Mouse (Mus musculus): Measurements from ENCODE around the gene Mta2. TPM values are rescaled to one million over a fixed set of nuclear protein-coding genes. Genes with fewer than 3 reads are reported as not detected.

Gene Mta2
- polyA plus RNA-seq, 1 experiment from 2014 or later: 29.1 TPM

DNA sequence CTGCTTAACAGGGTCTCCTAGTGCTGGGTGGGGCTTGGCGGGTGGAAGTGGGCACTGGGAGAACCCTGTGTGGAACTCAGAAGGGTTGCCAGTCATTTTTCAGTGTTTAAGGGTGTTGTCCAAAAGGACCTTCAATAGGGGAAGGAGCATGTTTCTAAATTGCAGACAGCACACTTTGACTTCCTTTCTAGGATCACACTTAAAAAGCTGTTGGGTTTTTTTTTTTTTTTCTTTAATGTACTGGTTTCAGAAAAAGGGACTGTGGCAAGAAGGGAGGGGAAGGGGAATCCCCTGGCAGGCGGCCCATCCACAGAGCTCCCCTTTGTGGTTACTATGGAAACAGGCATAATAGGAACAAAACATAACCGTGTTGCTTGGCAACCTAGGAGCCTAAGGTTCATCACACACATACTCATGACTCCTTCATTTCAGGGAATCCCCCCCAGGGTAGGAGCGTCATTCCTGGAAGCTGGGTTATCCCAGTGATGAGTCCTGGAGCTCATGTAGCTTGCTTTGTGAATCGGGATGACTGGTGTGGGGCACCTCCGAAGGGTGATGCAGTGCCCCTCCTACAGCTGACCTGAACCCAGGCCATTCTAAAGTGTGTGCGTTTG is 42.7 kb downstream of the Mta2 start:
- peak overlapping the region; percentile 11; the same call in 1 of the 2 replicates for H3K4me2 ChIP-seq (ENCODE audit: low read depth, low read length)
- WGBS: 8% methylated on average over 7 of the region's 7 CpGs
- peaks cover 28% of the 10 kb centered on the region for H3K4me1 ChIP-seq (ENCODE audit: control insufficient read depth, insufficient read depth, low read length)
- H3K27me3 ChIP-seq (ENCODE audit: control insufficient read depth, insufficient read depth, low read length): 0 out of 2 replicates have a peak, but pooled peaks cover 11% of the 10 kb centered on the region
- peak overlapping the region; percentile 35; the same call in 1 of the 2 replicates for H3K27ac ChIP-seq (ENCODE audit: low read depth, low read length)
- peak overlapping the region; percentile 26 for H3K9ac ChIP-seq (replicated peaks; ENCODE audit: low read depth, low read length)
- H3K9me3 ChIP-seq (ENCODE audit: control insufficient read depth, low read length): no peaks in the 10 kb centered on the region
- peaks cover 10% of the 10 kb centered on the region; the same call in 1 of the 2 replicates for H3K36me3 ChIP-seq (ENCODE audit: control insufficient read depth, insufficient read depth, low read length)
- H3K4me3 ChIP-seq (ENCODE audit: low read depth, low read length): no peak overlapping the region
- ATAC-seq (ENCODE audit: low read depth): peak; percentile 73

DNA sequence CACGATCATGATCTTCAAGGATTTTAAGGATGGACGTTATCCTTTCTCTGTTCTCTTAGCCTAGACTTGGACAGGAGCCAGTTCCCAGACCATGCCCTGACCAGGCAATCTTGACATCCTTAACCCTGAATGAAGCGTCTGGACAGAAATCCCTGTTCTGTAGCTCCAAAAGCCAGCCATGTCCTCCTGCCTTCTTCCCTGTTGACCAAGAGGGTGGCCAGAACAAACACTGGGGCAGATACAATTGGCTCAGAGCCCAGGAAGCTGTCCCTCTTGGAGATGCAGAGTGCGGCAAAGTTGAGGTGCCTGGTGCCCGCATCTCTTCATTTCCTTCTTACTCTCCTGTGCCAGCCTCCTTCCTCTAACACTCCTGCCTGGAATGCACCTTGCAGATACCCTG is 44.2 kb downstream of the Mta2 start:
- Histone ChIP-seq H3K9me3 (ENCODE audit: control insufficient read depth, low read length) (no peaks in the 10 kb centered on the region), H3K4me1 (ENCODE audit: control insufficient read depth, insufficient read depth, low read length) (peaks cover 37% of the 10 kb centered on the region), H3K36me3 (ENCODE audit: control insufficient read depth, insufficient read depth, low read length) (no peaks in the 10 kb centered on the region), H3K4me2 (ENCODE audit: low read depth, low read length) (no peak overlapping the region), H3K27ac (ENCODE audit: low read depth, low read length) (no peak overlapping the region), H3K9ac (replicated peaks; ENCODE audit: low read depth, low read length) (no peak overlapping the region), H3K4me3 (ENCODE audit: low read depth, low read length) (no peak overlapping the region), H3K27me3 (ENCODE audit: control insufficient read depth, insufficient read depth, low read length) (0 out of 2 replicates have a peak, but pooled peaks cover 11% of the 10 kb centered on the region)
- WGBS: 59% methylated on average over 5 of the region's 5 CpGs
- ATAC-seq (ENCODE audit: low read depth): no peak

- Histone ChIP-seq H3K27me3 (ENCODE audit: control insufficient read depth, insufficient read depth, low read length) (0 out of 2 replicates have a peak, but pooled peaks cover 11% of the 10 kb centered on the region), H3K4me2 (ENCODE audit: low read depth, low read length) (no peak overlapping the region), H3K9me3 (ENCODE audit: control insufficient read depth, low read length) (no peaks in the 10 kb centered on the region), H3K27ac (ENCODE audit: low read depth, low read length) (no peak overlapping the region), H3K36me3 (ENCODE audit: control insufficient read depth, insufficient read depth, low read length) (no peaks in the 10 kb centered on the region), H3K9ac (replicated peaks; ENCODE audit: low read depth, low read length) (no peak overlapping the region), H3K4me1 (ENCODE audit: control insufficient read depth, insufficient read depth, low read length) (peaks cover 32% of the 10 kb centered on the region), H3K4me3 (ENCODE audit: low read depth, low read length) (no peak overlapping the region)
- ATAC-seq (ENCODE audit: low read depth): no peak
- 50% methylated on average over 2 of the region's 2 CpGs for WGBS
Measured at GRCm38 (mm10) chr19:8987816-8988215, 46.1 kb downstream of the Mta2 start.

DNA sequence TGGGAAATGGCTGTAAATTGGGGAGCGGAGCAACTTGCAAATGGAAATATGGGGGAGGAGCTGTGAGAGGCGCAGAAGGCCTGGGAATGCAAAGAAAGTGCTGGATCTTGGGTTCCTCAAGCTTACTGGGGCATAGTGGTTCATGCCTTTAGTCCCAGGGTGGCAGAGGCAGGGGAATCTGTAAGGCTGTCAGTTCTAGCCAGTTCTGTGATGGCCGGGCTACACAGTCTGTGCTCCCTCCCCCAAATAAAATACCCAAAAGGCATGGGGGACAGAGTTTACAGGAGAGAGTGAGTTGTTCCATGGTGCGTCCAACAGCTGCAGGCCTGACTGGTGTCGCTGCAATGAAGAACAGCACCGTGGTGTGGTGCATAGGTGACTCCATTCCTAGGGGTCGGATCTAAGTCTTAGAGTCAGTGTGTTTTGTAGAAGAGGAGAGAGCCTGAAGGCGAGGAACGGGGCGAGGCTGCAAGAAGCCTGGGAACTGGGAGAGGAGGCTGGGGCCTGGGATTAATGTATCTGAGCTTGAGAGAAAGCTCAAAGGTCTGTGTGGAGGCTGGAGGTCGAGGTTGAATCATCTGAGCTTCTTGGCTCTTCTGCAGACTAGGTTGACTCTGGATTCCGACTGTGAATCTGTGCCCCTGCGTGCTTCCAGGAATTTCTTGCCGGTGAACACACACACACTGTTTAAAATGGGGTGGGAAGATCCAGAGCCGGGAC is 46.8 kb downstream of the Mta2 start:
- peak overlapping the region; percentile 65; the same call in 1 of the 2 replicates for H3K4me2 ChIP-seq (ENCODE audit: low read depth, low read length)
- H3K4me1 ChIP-seq (ENCODE audit: control insufficient read depth, insufficient read depth, low read length): peaks cover 25% of the 10 kb centered on the region
- 14% methylated on average over 15 of the region's 15 CpGs for WGBS
- no peak for ATAC-seq (ENCODE audit: low read depth)
- peak overlapping the region; percentile 41 for H3K4me3 ChIP-seq (ENCODE audit: low read depth, low read length)
- no peaks in the 10 kb centered on the region for H3K36me3 ChIP-seq (ENCODE audit: control insufficient read depth, insufficient read depth, low read length)
- no peak overlapping the region for H3K9ac ChIP-seq (replicated peaks; ENCODE audit: low read depth, low read length)
- H3K9me3 ChIP-seq (ENCODE audit: control insufficient read depth, low read length): no peaks in the 10 kb centered on the region
- H3K27me3 ChIP-seq (ENCODE audit: control insufficient read depth, insufficient read depth, low read length): 0 out of 2 replicates have a peak, but pooled peaks cover 11% of the 10 kb centered on the region
- H3K27ac ChIP-seq (ENCODE audit: low read depth, low read length): no peak overlapping the region

- Histone ChIP-seq H3K27me3 (ENCODE audit: control insufficient read depth, insufficient read depth, low read length) (0 out of 2 replicates have a peak, but pooled peaks cover 11% of the 10 kb centered on the region), H3K9me3 (ENCODE audit: control insufficient read depth, low read length) (no peaks in the 10 kb centered on the region), H3K4me3 (ENCODE audit: low read depth, low read length) (peak within 1 kb of the TSS; percentile 41), H3K9ac (replicated peaks; ENCODE audit: low read depth, low read length) (peak within 1 kb of the TSS; percentile 42), H3K4me2 (ENCODE audit: low read depth, low read length) (peak within 1 kb of the TSS; percentile 65), H3K4me1 (ENCODE audit: control insufficient read depth, insufficient read depth, low read length) (peaks cover 19% of the 10 kb centered on the region), H3K27ac (ENCODE audit: low read depth, low read length) (peak within 1 kb of the TSS; percentile 39), H3K36me3 (ENCODE audit: control insufficient read depth, insufficient read depth, low read length) (no peaks in the 10 kb centered on the region)
- peak; percentile 39; the same call in 1 of the 2 replicates for ATAC-seq (ENCODE audit: low read depth)
- 2% methylated on average over 36 of the region's 42 CpGs for WGBS
Measured at GRCm38 (mm10) chr19:8989066-8989566, 47.4 kb downstream of the Mta2 start, which contains the start of gene Ahnak. Gene Ahnak (plus strand): TSS chr19:8989284.

- H3K27me3 ChIP-seq (ENCODE audit: control insufficient read depth, insufficient read depth, low read length): 0 out of 2 replicates have a peak, but pooled peaks cover 11% of the 10 kb centered on the region
- H3K4me3 ChIP-seq (ENCODE audit: low read depth, low read length): peak overlapping the region; percentile 41
- peak; percentile 52 for ATAC-seq (ENCODE audit: low read depth)
- H3K9me3 ChIP-seq (ENCODE audit: control insufficient read depth, low read length): no peaks in the 10 kb centered on the region
- H3K36me3 ChIP-seq (ENCODE audit: control insufficient read depth, insufficient read depth, low read length): no peaks in the 10 kb centered on the region
- H3K9ac ChIP-seq (replicated peaks; ENCODE audit: low read depth, low read length): peak overlapping the region; percentile 42
- peak overlapping the region; percentile 65 for H3K4me2 ChIP-seq (ENCODE audit: low read depth, low read length)
- H3K27ac ChIP-seq (ENCODE audit: low read depth, low read length): peak overlapping the region; percentile 39; the same call in 1 of the 2 replicates
- under 1% methylated on average over 51 of the region's 53 CpGs for WGBS
- H3K4me1 ChIP-seq (ENCODE audit: control insufficient read depth, insufficient read depth, low read length): peaks cover 12% of the 10 kb centered on the region
Measured at GRCm38 (mm10) chr19:8989567-8990431, 48.1 kb downstream of the Mta2 start.

- ATAC-seq (ENCODE audit: low read depth): peak; percentile 55
- peaks cover 9% of the 10 kb centered on the region for H3K4me1 ChIP-seq (ENCODE audit: control insufficient read depth, insufficient read depth, low read length)
- H3K27me3 ChIP-seq (ENCODE audit: control insufficient read depth, insufficient read depth, low read length): 0 out of 2 replicates have a peak, but pooled peaks cover 11% of the 10 kb centered on the region
- H3K9ac ChIP-seq (replicated peaks; ENCODE audit: low read depth, low read length): 0 out of 2 replicates have a peak overlapping the region, but pooled peaks have one; percentile 11
- peak overlapping the region; percentile 65 for H3K4me2 ChIP-seq (ENCODE audit: low read depth, low read length)
- H3K4me3 ChIP-seq (ENCODE audit: low read depth, low read length): peak overlapping the region; percentile 41
- H3K9me3 ChIP-seq (ENCODE audit: control insufficient read depth, low read length): no peaks in the 10 kb centered on the region
- 18% methylated on average over 15 of the region's 15 CpGs for WGBS
- peak overlapping the region; percentile 10; the same call in 1 of the 2 replicates for H3K27ac ChIP-seq (ENCODE audit: low read depth, low read length)
- H3K36me3 ChIP-seq (ENCODE audit: control insufficient read depth, insufficient read depth, low read length): no peaks in the 10 kb centered on the region
Measured at GRCm38 (mm10) chr19:8990432-8991102, 48.9 kb downstream of the Mta2 start.
